Comparison of ENCODE assay signal across 11 mouse cellular contexts in genomic region chr1:42259216-42259977, GRCm38 (mm10).
DNase-seq lines count a peak whose midpoint lies in the region; ATAC-seq lines count a peak whose summit lies in the region.
"Had no signal": no experiment of that assay in that cellular context is flagged by ENCODE, and none has a peak within 500 bp of the region (broad histone marks: within the 10 kb centered on the region; RNA-seq: fewer than 3 reads in every experiment).

No protein-coding gene starts in this region.

- 55% methylated on average over 13 of the region's 13 CpGs for WGBS in forebrain, embryonic 10.5 days
- WGBS in hindbrain, embryonic 11.5 days = 49% methylated on average over 13 of the region's 13 CpGs
- 28% methylated on average over 13 of the region's 13 CpGs for WGBS in neural tube, embryonic 12.5 days
- 63% methylated on average over 13 of the region's 13 CpGs for WGBS in heart, embryonic 11.5 days (ENCODE audit: insufficient replicate concordance)

- no peak overlapping the region for H3K4me2 ChIP-seq in hindbrain, embryonic 11.5 days (replicated peaks; ENCODE audit: low read depth, low read length)
- peak overlapping the region; percentile 36 for H3K4me2 ChIP-seq in neural tube, embryonic 12.5 days (replicated peaks)
- no peak overlapping the region for H3K4me2 ChIP-seq in heart, embryonic 11.5 days
- H3K4me2 ChIP-seq: embryonic facial prominence, embryonic 13.5 days; lung, embryonic 15.5 days had no signal

- peaks cover 72% of the 10 kb centered on the region for H3K4me1 ChIP-seq in forebrain, embryonic 10.5 days
- peaks cover 14% of the 10 kb centered on the region for H3K4me1 ChIP-seq in hindbrain, embryonic 11.5 days (replicated peaks; ENCODE audit: control insufficient read depth, insufficient read depth, low read length)
- H3K4me1 ChIP-seq in neural tube, embryonic 12.5 days = peaks cover 42% of the 10 kb centered on the region
- 0 out of 2 replicates have a peak, but pooled peaks cover 4% of the 10 kb centered on the region for H3K4me1 ChIP-seq in heart, embryonic 11.5 days (ENCODE audit: control insufficient read depth, insufficient read depth, low read length)
- H3K4me1 ChIP-seq: lung, embryonic 15.5 days had no signal

- no peaks in the 10 kb centered on the region for H3K9me3 ChIP-seq in forebrain, embryonic 10.5 days
- no peaks in the 10 kb centered on the region for H3K9me3 ChIP-seq in hindbrain, embryonic 11.5 days (ENCODE audit: control insufficient read depth, low read length)
- H3K9me3 ChIP-seq in neural tube, embryonic 12.5 days = no peaks in the 10 kb centered on the region
- H3K9me3 ChIP-seq in heart, embryonic 11.5 days (replicated peaks; ENCODE audit: control insufficient read depth, low read length) = no peaks in the 10 kb centered on the region
- H3K9me3 ChIP-seq: embryonic facial prominence, embryonic 13.5 days; lung, embryonic 15.5 days had no signal

- ATAC-seq in hindbrain, embryonic 11.5 days (ENCODE audit: low FRiP score) = peak; percentile 38; the same call in 1 of the 2 replicates
- ATAC-seq in neural tube, embryonic 12.5 days (ENCODE audit: low FRiP score, low read depth) = peak; percentile 72; the same call in 1 of the 2 replicates
- no peak for ATAC-seq in heart, embryonic 11.5 days (replicated peaks; ENCODE audit: insufficient number of reproducible peaks, low FRiP score, low TSS enrichment)

- H3K36me3 ChIP-seq in forebrain, embryonic 10.5 days (replicated peaks) = no peaks in the 10 kb centered on the region
- H3K36me3 ChIP-seq in hindbrain, embryonic 11.5 days (ENCODE audit: control insufficient read depth, insufficient read depth, low read length) = no peaks in the 10 kb centered on the region
- no peaks in the 10 kb centered on the region for H3K36me3 ChIP-seq in neural tube, embryonic 12.5 days
- H3K36me3 ChIP-seq in heart, embryonic 11.5 days (ENCODE audit: control insufficient read depth, insufficient read depth, low read length) = no peaks in the 10 kb centered on the region
- H3K36me3 ChIP-seq: embryonic facial prominence, embryonic 13.5 days; G1E; lung, embryonic 15.5 days had no signal

- peak overlapping the region; percentile 88 for H3K27ac ChIP-seq in forebrain, embryonic 10.5 days
- H3K27ac ChIP-seq in hindbrain, embryonic 11.5 days (ENCODE audit: low read depth, low read length) = peak overlapping the region; percentile 93
- no peak overlapping the region for H3K27ac ChIP-seq in neural tube, embryonic 12.5 days
- H3K27ac ChIP-seq in heart, embryonic 11.5 days (ENCODE audit: low read depth, low read length) = no peak overlapping the region
- H3K27ac ChIP-seq: embryonic facial prominence, embryonic 13.5 days; lung, embryonic 15.5 days had no signal

- H3K4me3 ChIP-seq in forebrain, embryonic 10.5 days = peak overlapping the region; percentile 13; the same call in 1 of the 2 replicates
- H3K4me3 ChIP-seq in hindbrain, embryonic 11.5 days (ENCODE audit: low read depth, low read length) = no peak overlapping the region
- no peak overlapping the region for H3K4me3 ChIP-seq in neural tube, embryonic 12.5 days
- no peak overlapping the region for H3K4me3 ChIP-seq in heart, embryonic 11.5 days (ENCODE audit: low read depth, low read length)
- H3K4me3 ChIP-seq: embryonic facial prominence, embryonic 13.5 days; lung, embryonic 15.5 days had no signal

- intact Hi-C loops in left cerebral cortex, postnatal 25 days (cut with DNase I) = loop anchor here (5.0 to 10.0 kb wide), 7 partner anchors 278 to 1375 kb away; no protein-coding TSS in a partner anchor

- no peak overlapping the region; the same call in 1 of the 2 replicates for H3K9ac ChIP-seq in hindbrain, embryonic 11.5 days (ENCODE audit: low read depth, low read length)
- no peak overlapping the region for H3K9ac ChIP-seq in neural tube, embryonic 12.5 days
- no peak overlapping the region for H3K9ac ChIP-seq in heart, embryonic 11.5 days (ENCODE audit: low read depth, low read length)
- H3K9ac ChIP-seq: embryonic facial prominence, embryonic 13.5 days; lung, embryonic 15.5 days had no signal

- no peaks in the 10 kb centered on the region for H3K27me3 ChIP-seq in forebrain, embryonic 10.5 days (ENCODE audit: poor library complexity, severe bottlenecking)
- no peaks in the 10 kb centered on the region for H3K27me3 ChIP-seq in hindbrain, embryonic 11.5 days (ENCODE audit: control insufficient read depth, insufficient read depth, low read length)
- H3K27me3 ChIP-seq in neural tube, embryonic 12.5 days (replicated peaks) = no peaks in the 10 kb centered on the region
- H3K27me3 ChIP-seq in heart, embryonic 11.5 days (ENCODE audit: control insufficient read depth, insufficient read depth, low read length) = no peaks in the 10 kb centered on the region
- H3K27me3 ChIP-seq: lung, embryonic 15.5 days had no signal

- DNase-seq in left cerebral cortex, postnatal 25 days (ENCODE audit: low spot score in 2 of 2) = peak; percentile 13 to 49
- no peak for DNase-seq in left cerebral cortex, adult 9 months (ENCODE audit: low spot score in 2 of 2)
- no peak for DNase-seq in forebrain, embryonic 10.5 days (ENCODE audit: extremely low spot score, low spot score)
- DNase-seq in hindbrain, embryonic 11.5 days (ENCODE audit: low spot score) = peak; percentile 41
- DNase-seq in MN1 (ENCODE audit: low spot score) = no peak
- DNase-seq: heart, postnatal 4 days had no signal

Comparison
In these comparisons a context has a peak if more than half of its experiments do, and no peak if none do; other contexts are left out.
1. DNase-seq: peak in left cerebral cortex, postnatal 25 days (2 of 2) and hindbrain, embryonic 11.5 days (single experiment); none in left cerebral cortex, adult 9 months (0 of 2), forebrain, embryonic 10.5 days (single experiment) and MN1 (single experiment).
2. H3K27ac ChIP-seq: peak in forebrain, embryonic 10.5 days (single experiment) and hindbrain, embryonic 11.5 days (single experiment); none in neural tube, embryonic 12.5 days (single experiment) and heart, embryonic 11.5 days (single experiment).